Mouse (Mus musculus) frontal cortex, adult 2 months (tissue): ENCODE measurements around the gene Sall2. TPM values are rescaled to one million over a fixed set of nuclear protein-coding genes. Genes with fewer than 3 reads are reported as not detected.
A peak's percentile ranks its signal among the peaks of the same experiment; 100 is the strongest.
"Not testable (repeated sequence)": the region's sequence is repeated elsewhere in the genome, so short reads cannot be mapped to it uniquely, and the experiment has no call there.

Experiments used
- DNase-seq, 2 experiments: peaks; one replicate each; pipeline ENCODE4 v3.0.0; 2022; ENCODE audit warnings: low spot score in 1 of 2; ENCODE audit errors: extremely low spot score in 1 of 2
- polyA plus RNA-seq: library from polyadenylated mRNA; depleted of rRNA; stranded (reverse); fragments of >200 nt; gene quantifications from 2 replicates; pipeline ENCODE4 v1.2.3, GENCODE M21; 2012; rRNA removed

The Sall2 gene
- polyA plus RNA-seq = 38.1 and 39.0 TPM in 2 replicates

DNA sequence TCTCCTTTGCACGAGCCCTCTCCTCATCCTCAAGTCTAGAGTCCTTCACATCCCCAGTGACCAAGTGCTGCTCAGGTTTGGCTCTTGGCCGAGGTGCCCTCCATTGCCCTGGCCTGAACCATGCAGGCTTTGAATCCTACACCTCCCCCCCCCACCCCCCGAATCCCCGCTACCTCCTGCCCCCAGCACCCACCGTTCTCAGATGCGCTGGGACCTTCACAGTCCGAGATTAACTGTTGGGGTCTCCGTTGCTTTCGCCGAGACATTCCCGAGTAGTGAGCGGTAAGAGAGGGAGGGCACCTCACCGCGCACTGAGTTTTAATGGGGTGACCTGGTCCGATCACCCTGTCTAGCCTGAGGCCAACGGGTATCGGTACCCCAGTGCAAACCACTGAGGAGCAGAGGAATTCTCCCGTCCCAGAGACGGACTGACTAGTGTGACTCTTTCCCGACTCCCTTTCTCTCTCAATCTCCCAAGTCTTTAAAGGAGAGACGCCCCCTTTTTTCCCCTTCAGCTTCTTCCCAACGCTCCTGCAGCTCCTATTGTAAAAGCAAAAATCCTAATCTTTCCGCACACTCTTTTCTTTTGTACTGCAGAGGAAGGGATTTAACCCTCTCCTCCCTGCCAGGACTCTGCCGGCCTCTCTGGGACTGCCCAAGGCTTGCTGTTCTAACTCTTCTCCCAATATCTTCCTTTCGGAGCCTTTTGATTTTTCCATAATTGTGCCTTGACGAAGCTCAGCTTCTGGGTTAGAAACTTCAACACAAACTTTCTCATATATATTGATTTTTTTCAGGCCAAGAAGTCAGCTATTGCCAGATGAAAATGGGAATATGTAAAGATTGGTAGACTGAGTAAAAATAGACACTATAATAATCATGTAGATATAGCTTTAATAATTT lies at the start of gene Sall2:
Gene Sall2 (minus strand): TSS at position 853 of the 903 bp plus-strand sequence.
- DNase-seq = no peak

DNA sequence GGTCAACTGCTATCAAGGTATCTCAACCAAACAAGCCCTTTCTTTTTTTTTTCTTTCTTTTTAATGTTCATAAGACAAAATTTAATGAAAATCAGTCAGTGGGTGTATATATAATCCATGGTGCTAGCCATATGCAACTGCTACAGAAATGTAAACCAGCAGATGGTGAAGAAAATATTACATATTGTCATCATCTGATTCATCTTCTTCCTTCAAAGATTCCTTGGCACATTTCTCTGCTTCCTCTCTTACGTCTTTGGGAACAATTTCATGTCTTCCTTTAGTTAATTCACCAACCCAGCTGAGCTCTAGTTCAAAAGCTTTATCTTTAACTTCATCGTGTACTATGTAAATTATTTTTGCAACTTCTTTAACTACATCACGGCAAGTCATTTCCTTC lies 40.2 kb upstream of the Sall2 start:
- peak in 1 of 2 experiments; percentile 44 for DNase-seq

- DNase-seq = no peak
Measured at GRCm38 (mm10) chr14:52356308-52356707, 27.7 kb upstream of the Sall2 start, which contains the start of gene Olfr1513. Gene Olfr1513 (minus strand): TSS chr14:52356408.

GRCm38 (mm10) chr14:52339512-52339852 lies 10.9 kb upstream of the Sall2 start:
- no peak for DNase-seq

DNA sequence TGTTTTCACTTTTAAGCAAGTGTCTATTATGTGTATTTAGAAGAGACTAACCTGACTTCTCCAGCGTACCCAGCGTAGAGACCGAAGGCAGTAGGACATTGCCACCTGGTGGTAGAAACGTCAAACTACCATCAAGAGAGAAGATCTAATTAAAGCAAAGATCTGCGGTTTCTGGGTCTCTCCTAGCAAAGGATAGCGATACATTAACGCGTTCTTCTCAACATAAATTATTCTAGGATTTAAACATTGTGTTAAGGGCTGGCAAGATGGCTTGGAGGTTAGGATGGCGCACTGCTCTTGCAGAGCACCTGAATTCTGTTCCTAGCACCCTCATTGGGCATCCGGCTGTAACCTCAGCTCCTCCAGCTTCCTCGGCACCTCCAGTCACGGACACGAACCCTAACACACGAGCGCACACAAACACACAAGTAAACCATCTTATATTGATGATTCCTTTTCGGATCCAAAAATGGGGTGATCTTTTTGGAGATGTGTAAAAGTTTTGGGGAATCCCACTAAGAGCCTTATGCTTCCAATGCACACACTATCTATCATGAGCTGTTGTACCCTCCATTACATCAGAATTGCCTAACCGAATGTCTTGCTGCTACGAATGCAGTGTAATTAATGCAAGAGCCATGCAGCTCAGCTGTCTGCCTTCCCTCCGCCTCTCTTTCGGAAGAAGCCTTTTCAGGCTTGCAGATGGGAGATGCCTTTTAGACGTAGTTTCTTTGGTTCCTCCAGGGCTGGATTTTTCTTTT lies 10.4 kb upstream of the Sall2 start:
- peak; percentile 74 to 92 for DNase-seq

- no peak for DNase-seq
Measured at GRCm38 (mm10) chr14:52332171-52332570, 3.6 kb upstream of the Sall2 start.

GRCm38 (mm10) chr14:52331069-52331750 lies 2.6 kb upstream of the Sall2 start:
- DNase-seq = no peak

DNA sequence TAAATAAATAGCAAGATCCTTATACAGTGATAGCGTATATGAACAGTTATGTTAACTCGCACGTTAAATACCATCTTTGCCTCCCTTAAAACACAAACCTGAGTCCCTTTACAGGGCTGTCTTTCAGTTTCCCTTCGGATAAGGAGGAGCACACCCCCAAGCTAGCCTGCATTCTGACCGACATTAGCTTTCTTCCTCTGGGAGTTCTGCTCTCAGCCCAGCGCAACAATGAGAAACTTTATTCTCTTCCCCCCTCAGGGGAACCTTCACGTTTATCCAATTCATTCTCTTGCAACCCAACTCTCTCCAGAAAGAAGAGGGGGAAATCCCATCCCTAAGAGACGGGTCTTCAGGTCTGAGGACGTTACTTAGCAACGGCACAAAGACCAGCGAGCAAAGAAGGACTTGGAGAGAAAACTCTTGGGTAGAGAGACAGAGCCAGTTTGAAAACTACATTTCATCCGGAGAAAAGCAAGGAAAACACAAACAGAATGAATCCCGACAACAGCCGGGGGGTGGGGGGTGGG lies 1.1 kb downstream of the Sall2 start:
- DNase-seq = no peak

DNA sequence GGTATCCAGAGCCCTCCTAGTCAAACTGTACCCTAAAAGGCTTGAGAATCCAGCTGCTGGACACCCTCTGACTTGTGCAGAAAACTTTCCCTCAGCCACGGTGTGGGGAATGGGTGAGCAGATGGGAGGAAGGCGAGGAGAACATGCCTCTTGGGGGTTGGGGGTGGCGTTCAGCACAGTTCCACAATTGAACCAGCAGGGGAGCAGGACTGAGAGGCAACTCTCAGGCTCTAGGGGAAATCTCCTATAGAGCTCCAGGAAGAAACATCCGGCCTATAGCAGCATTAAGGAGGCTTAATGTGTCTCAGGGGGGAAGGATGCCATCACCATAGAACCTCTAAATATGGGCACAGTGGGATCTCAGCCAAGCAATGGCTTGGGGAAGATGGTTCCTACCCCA lies 2.7 kb downstream of the Sall2 start:
- DNase-seq = no peak

- DNase-seq = no peak
Measured at GRCm38 (mm10) chr14:52319361-52319760, 9.2 kb downstream of the Sall2 start.

DNA sequence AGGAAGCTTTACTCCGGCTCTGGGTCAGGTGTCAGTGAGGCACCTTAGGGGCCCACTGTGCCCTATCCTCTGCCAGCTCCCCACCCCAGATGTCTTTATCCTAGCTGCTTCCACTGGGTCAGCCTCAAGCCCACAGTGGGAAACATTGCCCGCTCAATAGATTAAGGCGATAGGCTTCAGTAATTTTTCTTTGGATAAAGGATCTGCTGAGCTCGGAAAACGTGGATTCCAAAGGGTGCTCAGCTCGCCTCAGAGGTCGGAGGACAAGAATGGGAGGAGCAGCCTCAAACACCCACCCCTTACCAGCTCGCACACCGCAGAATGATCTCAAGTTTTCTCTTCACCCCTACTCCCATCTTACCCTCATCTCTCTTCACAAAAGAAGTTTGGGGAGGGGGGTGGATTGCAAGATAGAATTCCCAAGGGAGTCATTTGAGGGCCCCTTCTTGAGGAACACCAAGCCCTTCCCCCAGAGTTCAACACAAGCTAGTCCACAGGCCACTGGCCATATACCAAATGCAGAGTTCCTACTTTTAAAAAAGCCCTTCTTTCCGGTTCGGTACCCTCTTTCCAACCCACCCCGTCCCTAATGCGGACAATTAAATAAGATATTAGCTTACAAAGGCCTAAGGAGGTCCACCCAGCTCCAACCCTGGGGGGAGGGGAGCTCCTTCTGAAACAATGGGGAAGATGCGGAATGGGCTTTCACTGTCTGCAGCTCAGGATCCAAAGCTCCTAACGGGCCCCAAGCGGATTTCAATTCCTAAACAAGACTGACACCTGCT lies 11.9 kb downstream of the Sall2 start:
- no peak for DNase-seq

DNA sequence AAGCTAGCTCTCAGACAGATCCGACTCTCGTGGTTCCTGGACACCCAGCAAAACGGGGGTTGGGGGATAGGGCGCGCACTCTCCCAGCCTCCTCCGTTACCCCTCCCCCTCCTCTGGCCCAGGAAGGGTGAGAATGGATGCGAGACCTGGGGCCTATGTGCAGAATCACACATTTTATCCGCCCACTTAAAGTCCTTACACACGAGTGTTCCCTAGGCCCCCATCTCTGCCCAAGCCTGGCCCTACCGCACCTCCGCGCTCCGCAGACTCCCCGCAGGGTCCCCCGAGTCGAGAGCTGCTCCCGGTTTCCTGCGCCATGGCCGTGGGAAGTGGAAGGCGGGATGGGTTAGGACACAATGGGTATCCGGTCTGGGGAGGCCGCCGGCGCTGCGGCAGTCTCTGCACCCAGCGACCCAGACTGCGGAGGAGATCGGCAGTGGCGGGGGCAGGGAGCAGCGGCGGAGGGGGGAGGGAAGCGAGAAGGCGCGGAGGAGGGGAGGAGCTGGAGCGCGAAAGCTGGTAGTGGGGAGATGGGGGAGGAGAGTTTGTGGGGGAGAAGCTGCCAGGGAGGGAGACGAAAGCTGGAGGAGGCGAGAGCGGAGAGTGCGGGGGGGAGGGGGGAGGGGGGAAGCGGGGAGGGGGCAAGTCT lies 12.6 kb downstream of the Sall2 start:
- DNase-seq = peak in 1 of 2 experiments; percentile 76

- DNase-seq = no peak
Measured at GRCm38 (mm10) chr14:52315283-52315780, 13.2 kb downstream of the Sall2 start.

GRCm38 (mm10) chr14:52314808-52315150 lies 13.8 kb downstream of the Sall2 start:
- peak in 1 of 2 experiments; percentile 36 for DNase-seq

DNA sequence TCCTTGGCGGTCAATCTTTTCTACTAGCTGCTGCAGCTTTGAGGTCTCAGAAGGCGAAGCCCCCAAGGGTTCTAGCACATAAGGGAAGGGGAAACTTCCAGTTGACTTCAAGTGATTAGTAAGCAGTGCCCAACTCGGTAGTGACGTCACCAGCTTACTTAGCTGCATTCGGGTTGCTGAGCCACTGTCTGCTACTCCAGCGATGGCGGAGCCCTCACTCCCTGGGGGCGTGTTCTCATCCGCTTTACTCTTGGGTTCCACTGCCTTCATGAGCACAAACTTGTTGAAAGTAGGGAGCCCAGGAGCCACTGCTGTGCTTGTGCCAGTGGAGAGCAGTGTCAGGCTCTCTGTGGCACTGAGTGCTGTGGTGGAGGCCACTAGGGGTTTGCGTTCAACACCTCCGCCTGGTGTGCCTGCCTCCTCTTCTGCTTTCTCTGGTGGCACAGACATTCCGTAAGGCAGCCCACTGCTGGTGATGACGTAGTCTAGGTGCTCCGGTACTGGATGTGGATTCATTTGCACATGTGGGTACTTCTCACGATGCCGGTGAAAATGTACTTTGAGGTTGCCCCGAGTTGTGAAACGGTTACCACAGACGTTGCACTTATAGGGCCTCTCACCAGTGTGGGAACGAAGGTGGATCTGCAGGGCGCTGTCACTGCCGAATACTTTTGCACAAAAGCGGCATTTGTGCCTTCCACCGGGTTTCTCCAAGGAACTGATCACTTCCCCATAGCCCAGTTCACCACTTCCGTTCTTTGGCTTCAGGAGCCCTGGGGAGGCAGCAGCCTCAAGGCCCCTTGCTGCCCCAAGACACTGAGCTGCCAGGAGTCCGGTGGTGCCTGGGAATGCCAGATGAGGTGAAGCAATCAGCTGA lies 14.4 kb downstream of the Sall2 start:
- DNase-seq = no peak

DNA sequence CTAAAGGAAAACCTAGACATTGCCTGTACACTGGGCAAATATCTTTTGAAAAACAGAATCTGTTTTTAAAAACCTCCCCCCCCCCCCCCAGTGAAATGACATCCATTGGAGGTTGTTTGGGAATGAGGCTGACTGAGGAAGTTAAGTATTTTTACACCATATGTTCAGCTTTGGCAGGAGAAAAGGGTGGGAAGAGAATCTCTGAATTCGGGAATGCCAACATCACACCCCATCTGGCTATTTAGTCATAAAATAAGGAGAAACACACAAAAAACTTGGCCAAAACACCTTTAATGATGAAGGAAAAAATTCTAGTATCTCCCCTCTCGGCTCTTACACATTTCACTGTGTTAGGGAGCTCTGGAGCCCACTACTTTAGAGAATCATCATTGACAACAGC lies 17.7 kb downstream of the Sall2 start:
- DNase-seq = peak in 1 of 2 experiments; percentile 75

DNA sequence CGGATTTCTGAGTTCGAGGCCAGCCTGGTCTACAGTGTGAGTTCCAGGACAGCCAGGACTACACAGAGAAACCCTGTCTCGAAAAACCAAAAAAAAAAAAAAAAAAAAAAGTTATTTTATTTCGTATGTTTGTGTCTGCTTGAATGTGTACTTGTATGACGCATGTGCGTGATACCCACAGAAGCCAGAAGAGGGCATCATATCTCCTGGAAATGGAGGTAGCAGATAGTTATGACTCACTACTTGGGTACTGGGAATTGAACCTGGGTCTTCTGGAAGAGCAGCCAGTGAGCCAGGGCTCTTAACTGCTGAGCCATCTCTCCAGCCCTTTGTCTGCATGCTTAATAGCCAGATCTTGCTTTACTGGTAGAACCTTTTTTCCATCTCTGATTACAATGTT lies 18.2 kb downstream of the Sall2 start:
- not testable (repeated sequence) for DNase-seq

DNA sequence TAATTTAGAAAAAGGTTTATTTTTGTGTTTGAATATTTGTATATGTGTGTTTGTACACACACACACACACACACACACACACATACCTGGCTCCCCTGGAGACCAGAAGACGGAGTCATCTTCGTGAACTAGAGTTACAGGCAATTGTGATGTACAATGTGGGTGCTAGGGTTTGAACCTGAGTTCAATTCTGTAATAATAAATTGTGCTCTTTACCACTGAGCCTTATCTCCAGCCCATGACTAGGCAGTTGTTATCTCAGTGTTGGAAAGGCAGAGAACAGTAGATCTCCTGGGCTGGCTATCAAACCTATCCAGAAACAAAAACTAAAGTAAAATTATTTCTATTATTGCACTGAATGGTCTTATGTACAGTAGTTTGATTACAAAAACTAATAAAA lies 22.5 kb downstream of the Sall2 start:
- no peak for DNase-seq
